Mouse (Mus musculus): ENCODE data around the gene Hrh3.

DNA sequence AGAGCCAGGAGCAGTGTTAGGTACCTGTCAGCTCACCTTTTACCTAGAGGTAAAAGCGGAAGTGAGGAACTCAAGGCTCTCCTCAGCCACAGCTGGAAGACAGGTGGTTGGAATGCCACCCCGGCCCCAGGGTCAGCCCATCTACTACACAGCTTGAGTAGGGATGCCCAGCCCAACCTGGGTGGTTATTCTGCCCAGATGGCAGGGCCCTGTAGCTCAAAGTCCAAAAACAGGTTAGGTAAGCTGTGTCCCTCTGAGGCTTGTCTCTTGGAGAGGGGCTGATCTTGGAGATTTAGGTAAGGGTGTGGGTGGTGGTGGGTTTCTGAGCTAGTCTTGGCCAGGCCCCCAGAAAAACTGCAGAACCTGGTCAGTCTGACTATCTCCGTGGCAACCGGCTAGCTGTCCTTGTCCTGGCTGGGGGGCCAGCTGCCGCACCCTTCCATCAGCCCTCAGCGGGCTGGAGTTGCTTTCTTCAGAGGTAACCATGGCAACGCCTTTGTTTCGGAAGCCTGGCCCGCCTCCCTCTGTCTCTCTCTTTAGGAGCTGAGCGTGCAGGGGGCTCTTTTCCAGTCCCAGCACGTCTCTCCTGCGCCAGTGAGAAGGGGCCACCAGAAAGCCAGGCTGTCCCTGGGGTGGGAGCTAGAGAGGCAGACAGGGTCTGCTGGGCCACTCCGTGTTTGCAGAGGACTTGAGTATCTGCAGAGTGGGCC, 13.4 kb upstream of the Hrh3 start:
- TF ChIP-seq POLR2A (IDR thresholded peaks at IDR 0.05; ENCODE audit: insufficient read length, low read depth) (no peak), MYOG (IDR thresholded peaks at IDR 0.05; ENCODE audit: control insufficient read depth in 1 of 3, insufficient read depth in 1 of 3, insufficient read length in 2 of 3, low read depth in 2 of 3) (no peak), USF1 (IDR thresholded peaks at IDR 0.05; ENCODE audit: low read depth) (no peak), SRF (IDR thresholded peaks at IDR 0.05; ENCODE audit: control insufficient read depth, insufficient read length, low read depth) (no peak), MAX (IDR thresholded peaks at IDR 0.05; ENCODE audit: low read depth) (no peak), CEBPB (IDR thresholded peaks at IDR 0.05; ENCODE audit: insufficient read depth, poor library complexity, severe bottlenecking) (no peak), E2F4 (IDR thresholded peaks at IDR 0.05; ENCODE audit: insufficient read depth) (no peak), POLR2AphosphoS2 (IDR thresholded peaks at IDR 0.05; ENCODE audit: insufficient read length, low read depth) (no peak), MYOD1 (IDR thresholded peaks at IDR 0.05; ENCODE audit: control insufficient read depth in 1 of 3, insufficient read length in 2 of 3, low read depth in 2 of 3) (no peak), REST (IDR thresholded peaks at IDR 0.05; ENCODE audit: insufficient read depth, insufficient read length) (no peak)

All from myocyte (in vitro differentiated cells).